Comparison of ENCODE assay signal across 9 mouse cellular contexts in genomic region chr3:95693821-95694807, GRCm38 (mm10). TPM values are rescaled to one million over a fixed set of nuclear protein-coding genes. Genes with fewer than 3 reads are reported as not detected.
DNase-seq lines count a peak whose midpoint lies in the region; ATAC-seq lines count a peak whose summit lies in the region.
"Had no signal": no experiment of that assay in that cellular context is flagged by ENCODE, and none has a peak within 500 bp of the region (broad histone marks: within the 10 kb centered on the region; RNA-seq: fewer than 3 reads in every experiment).

No protein-coding gene starts in this region.

- peaks cover 64% of the 10 kb centered on the region for H3K4me1 ChIP-seq in heart, embryonic 12.5 days (replicated peaks)
- H3K4me1 ChIP-seq in liver, embryonic 16.5 days (ENCODE audit: control insufficient read depth, low read depth, low read length): peaks cover 13% of the 10 kb centered on the region
- peaks cover 46% of the 10 kb centered on the region for H3K4me1 ChIP-seq in midbrain, embryonic 10.5 days

- H3K36me3 ChIP-seq in heart, embryonic 12.5 days: no peaks in the 10 kb centered on the region
- no peaks in the 10 kb centered on the region for H3K36me3 ChIP-seq in liver, embryonic 16.5 days (ENCODE audit: control insufficient read depth, insufficient read depth)
- H3K36me3 ChIP-seq in midbrain, embryonic 10.5 days: 0 out of 2 replicates have a peak, but pooled peaks cover 6% of the 10 kb centered on the region

- H3K4me3 ChIP-seq in heart, embryonic 12.5 days: no peak overlapping the region
- no peak overlapping the region for H3K4me3 ChIP-seq in liver, embryonic 16.5 days (ENCODE audit: low read depth, low read length)
- no peak overlapping the region for H3K4me3 ChIP-seq in midbrain, embryonic 10.5 days

- peak; percentile 52 for DNase-seq in kidney, adult 11 months
- DNase-seq in kidney, postnatal 4 days: no peak
- DNase-seq in retina, postnatal 1 day: peak; percentile 52
- DNase-seq in right cerebral cortex, postnatal 4 days: no peak
- DNase-seq in midbrain, embryonic 10.5 days (ENCODE audit: low spot score): no peak
- no peak for DNase-seq in T-cell, adult 2 months (ENCODE audit: low spot score)
- DNase-seq: layer of hippocampus, adult 9-11 months had no signal

- WGBS in heart, embryonic 12.5 days: 46% methylated on average over 11 of the region's 11 CpGs
- WGBS in liver, embryonic 16.5 days (ENCODE audit: insufficient replicate concordance): 33% methylated on average over 11 of the region's 11 CpGs
- 67% methylated on average over 11 of the region's 11 CpGs for WGBS in midbrain, embryonic 10.5 days

- no peak overlapping the region for H3K4me2 ChIP-seq in heart, embryonic 12.5 days
- H3K4me2 ChIP-seq in liver, embryonic 16.5 days (ENCODE audit: low read depth, low read length): no peak overlapping the region

- H3K27ac ChIP-seq in heart, embryonic 12.5 days (ENCODE audit: poor library complexity, severe bottlenecking): peak overlapping the region; percentile 84
- H3K27ac ChIP-seq in liver, embryonic 16.5 days (ENCODE audit: low read length): peak overlapping the region; percentile 42; the same call in 1 of the 2 replicates
- no peak overlapping the region for H3K27ac ChIP-seq in midbrain, embryonic 10.5 days (replicated peaks)

- H3K27me3 ChIP-seq in heart, embryonic 12.5 days (replicated peaks): no peaks in the 10 kb centered on the region
- H3K27me3 ChIP-seq in liver, embryonic 16.5 days (ENCODE audit: control insufficient read depth, insufficient read depth, low read depth, low read length): no peaks in the 10 kb centered on the region
- peaks cover 1% of the 10 kb centered on the region; the same call in 1 of the 2 replicates for H3K27me3 ChIP-seq in midbrain, embryonic 10.5 days (ENCODE audit: low read depth, poor library complexity, severe bottlenecking)

- no peak for ATAC-seq in heart, embryonic 12.5 days (ENCODE audit: insufficient number of reproducible peaks, low FRiP score)
- peak; percentile 36 for ATAC-seq in liver, embryonic 16.5 days (ENCODE audit: low read depth)

- no peak overlapping the region for H3K9ac ChIP-seq in heart, embryonic 12.5 days
- H3K9ac ChIP-seq in liver, embryonic 16.5 days (ENCODE audit: low read depth, low read length): no peak overlapping the region

- no peaks in the 10 kb centered on the region for H3K9me3 ChIP-seq in heart, embryonic 12.5 days (replicated peaks)
- no peaks in the 10 kb centered on the region for H3K9me3 ChIP-seq in liver, embryonic 16.5 days (replicated peaks; ENCODE audit: control insufficient read depth, low read length)
- H3K9me3 ChIP-seq in midbrain, embryonic 10.5 days (replicated peaks): no peaks in the 10 kb centered on the region

RNA-seq across cellular contexts. Expression of gene Adamtsl4, which starts 6.4 kb away (rescaled TPM):
- polyA plus RNA-seq in heart, embryonic 12.5 days (2016; fragmentation: Nextera tagmentation; extraction: Ambion mirVana): 4.3 and 4.9 TPM in 2 replicates
- polyA plus RNA-seq in liver, embryonic 16.5 days (2015; fragmentation: Nextera tagmentation; extraction: Ambion mirVana): 0.74 and 0.83 TPM in 2 replicates
- 0.78 and 1.4 TPM in 2 replicates for polyA plus RNA-seq in midbrain, embryonic 10.5 days (2016; fragmentation: Nextera tagmentation; extraction: Ambion mirVana)

RNA-seq across cellular contexts. Expression of gene Mcl1, which starts 35.5 kb away (rescaled TPM):
- 65.2 and 66.9 TPM in 2 replicates for polyA plus RNA-seq in heart, embryonic 12.5 days (2016; fragmentation: Nextera tagmentation; extraction: Ambion mirVana)
- polyA plus RNA-seq in liver, embryonic 16.5 days (2015; fragmentation: Nextera tagmentation; extraction: Ambion mirVana): 11.1 and 14.5 TPM in 2 replicates
- 41.9 and 47.6 TPM in 2 replicates for polyA plus RNA-seq in midbrain, embryonic 10.5 days (2016; fragmentation: Nextera tagmentation; extraction: Ambion mirVana)

RNA-seq across cellular contexts. Expression of gene Ecm1, which starts 45.3 kb away (rescaled TPM):
- 82.4 and 90.1 TPM in 2 replicates for polyA plus RNA-seq in heart, embryonic 12.5 days (2016; fragmentation: Nextera tagmentation; extraction: Ambion mirVana)
- polyA plus RNA-seq in liver, embryonic 16.5 days (2015; fragmentation: Nextera tagmentation; extraction: Ambion mirVana): 21.2 and 26.7 TPM in 2 replicates
- polyA plus RNA-seq in midbrain, embryonic 10.5 days (2016; fragmentation: Nextera tagmentation; extraction: Ambion mirVana): 18.1 and 19.5 TPM in 2 replicates

Comparison
In these comparisons a context has a peak if more than half of its experiments do, and no peak if none do; other contexts are left out.
1. DNase-seq: peak in kidney, adult 11 months (single experiment) and retina, postnatal 1 day (single experiment); none in kidney, postnatal 4 days (0 of 2), right cerebral cortex, postnatal 4 days (single experiment), midbrain, embryonic 10.5 days (single experiment) and T-cell, adult 2 months (single experiment).